ENCODE assay signal across 10 mouse cellular contexts in genomic region chr4:135768572-135769526, GRCm38 (mm10). TPM values are rescaled to one million over a fixed set of nuclear protein-coding genes. Genes with fewer than 3 reads are reported as not detected.
DNase-seq lines count a peak whose midpoint lies in the region; ATAC-seq lines count a peak whose summit lies in the region.
"Had no signal": no experiment of that assay in that cellular context is flagged by ENCODE, and none has a peak within 500 bp of the region (broad histone marks: within the 10 kb centered on the region; RNA-seq: fewer than 3 reads in every experiment).

No protein-coding gene starts in this region.

- no peaks in the 10 kb centered on the region for H3K36me3 ChIP-seq in megakaryocyte, embryonic 14.5 days (replicated peaks; ENCODE audit: low read length)

- H3K27me3 ChIP-seq in megakaryocyte, embryonic 14.5 days (replicated peaks) = peaks cover 66% of the 10 kb centered on the region

- peak; percentile 52 for DNase-seq in Muller cell, postnatal 12 days (ENCODE audit: inconsistent ontology term)
- peak; percentile 13 for DNase-seq in c-Kit-positive CD71-positive TER-119-negative erythroid progenitor cells, embryonic 14.5 days (ENCODE audit: low read depth)
- peak; percentile 52 for DNase-seq in gastrocnemius, postnatal 10 days
- peak; percentile 12 to 19 for DNase-seq in left cerebral cortex, postnatal 36 days (ENCODE audit: low spot score in 2 of 2)
- DNase-seq in right cerebral cortex, postnatal 14 days = peak; percentile 43

- peaks cover 11% of the 10 kb centered on the region for H3K4me1 ChIP-seq in megakaryocyte, embryonic 14.5 days

- intact Hi-C loops in left cerebral cortex, postnatal 36 days (cut with DNase I) = loop anchor here (5.0 kb wide), 1 partner anchor 87 kb away; no protein-coding TSS in a partner anchor

- no peaks in the 10 kb centered on the region for H3K9me3 ChIP-seq in megakaryocyte, embryonic 14.5 days

- no peak for ATAC-seq in megakaryocyte, adult 5-6 weeks (ENCODE audit: poor library complexity, severe bottlenecking)
- ATAC-seq in monocyte, adult 5-6 weeks (replicated peaks; ENCODE audit: insufficient number of reproducible peaks, low FRiP score, low TSS enrichment, poor library complexity, severe bottlenecking) = no peak

- peak overlapping the region; percentile 11 for H3K4me3 ChIP-seq in megakaryocyte, embryonic 14.5 days (replicated peaks)

RNA-seq across cellular contexts. Expression of gene Myom3, which starts 9.3 kb away (rescaled TPM):
- polyA plus RNA-seq in megakaryocyte, embryonic 14.5 days (2012; ENCODE audit: insufficient read depth, low replicate concordance) = not detected in 2 replicates
- not detected in 2 replicates for total RNA-seq in megakaryocyte, adult 5-6 weeks (2015)
- total RNA-seq in megakaryocyte, adult 5-6 weeks (2017) = not detected in 2 replicates
- total RNA-seq in gastrocnemius, postnatal 10 days (2021) = 10 to 100 TPM; 47.8 to 59.7 TPM
- 1 to 10 TPM; 1.5 to 1.8 TPM for total RNA-seq in left cerebral cortex, postnatal 36 days (2021)
- not detected in 3 replicates for total RNA-seq in monocyte, adult 5-6 weeks (2017)

RNA-seq across cellular contexts. Expression of gene Il22ra1, which starts 40.9 kb away (rescaled TPM):
- not detected in 2 replicates for polyA plus RNA-seq in megakaryocyte, embryonic 14.5 days (2012; ENCODE audit: insufficient read depth, low replicate concordance)
- not detected in 2 replicates for total RNA-seq in megakaryocyte, adult 5-6 weeks (2015)
- not detected in 2 replicates for total RNA-seq in megakaryocyte, adult 5-6 weeks (2017)
- under 1 TPM; 0.09 to 0.23 TPM for total RNA-seq in gastrocnemius, postnatal 10 days (2021)
- under 1 TPM; 0.12 to 0.20 TPM for total RNA-seq in left cerebral cortex, postnatal 36 days (2021)
- not detected in 3 replicates for total RNA-seq in monocyte, adult 5-6 weeks (2017)
- total RNA-seq: gastrocnemius, adult 8-10 months had no signal
- polyA plus RNA-seq: macrophage had no signal

Comparison
In these comparisons a context has a peak if more than half of its experiments do, and no peak if none do; other contexts are left out.
1. RNA of gene Myom3, which starts 9.3 kb away (total RNA-seq): 47.8 to 59.7 TPM in gastrocnemius, postnatal 10 days; 1.5 to 1.8 TPM in left cerebral cortex, postnatal 36 days, not detected in megakaryocyte, adult 5-6 weeks and not detected in monocyte, adult 5-6 weeks; every median in the first group is over 10 times any median in the second.
2. Peak in every context shown above with its lines, with median percentiles within 50 percentile points of each other: DNase-seq.